Mouse (Mus musculus) kidney, embryonic 15.5 days (tissue): ENCODE data around the gene Ear1. TPM values are rescaled to one million over a fixed set of nuclear protein-coding genes. Genes with fewer than 3 reads are reported as not detected.
"Not testable (repeated sequence)": the region's sequence is repeated elsewhere in the genome, so short reads cannot be mapped to it uniquely, and the experiment has no call there.

Experiments used
- ATAC-seq: fragments of 200-750 bp; cut with Nextera tagmentation; replicated peaks from 2 replicates; pipeline ENCODE4 v1.8.0; 2017; ENCODE audit warnings: moderate TSS enrichment; ENCODE audit not compliant: low FRiP score
- H3K27ac ChIP-seq: fragments of 300-500 bp; sonication (generic); 2 replicates; pipeline ENCODE4 v1.5.1; 2015; ENCODE audit warnings: mild to moderate bottlenecking, inconsistent platforms
- H3K27me3 ChIP-seq: fragments of 300-500 bp; sonication (generic); 2 replicates; pipeline ENCODE4 v1.6.1; 2015; ENCODE audit warnings: inconsistent platforms
- H3K36me3 ChIP-seq: fragments of 300-500 bp; sonication (generic); 2 replicates; pipeline ENCODE4 v1.6.1; 2015; ENCODE audit warnings: inconsistent platforms
- H3K4me1 ChIP-seq: fragments of 300-500 bp; sonication (generic); 2 replicates; pipeline ENCODE4 v1.6.1; 2015; ENCODE audit warnings: inconsistent platforms
- H3K4me2 ChIP-seq: fragments of 300-500 bp; sonication (generic); 2 replicates; pipeline ENCODE4 v1.6.1; 2015; ENCODE audit warnings: moderate library complexity, mild to moderate bottlenecking, inconsistent platforms
- H3K4me3 ChIP-seq: fragments of 300-500 bp; sonication (generic); replicated peaks from 2 replicates; pipeline ENCODE4 v1.5.1; 2015; ENCODE audit warnings: mild to moderate bottlenecking, inconsistent platforms
- H3K9ac ChIP-seq: fragments of 300-500 bp; sonication (generic); 2 replicates; pipeline ENCODE4 v1.6.1; 2015; ENCODE audit warnings: mild to moderate bottlenecking, inconsistent platforms
- H3K9me3 ChIP-seq: fragments of 300-500 bp; sonication (generic); replicated peaks from 2 replicates; pipeline ENCODE4 v1.6.1; 2016; ENCODE audit warnings: inconsistent platforms
- WGBS: fragments of 180-500 bp; shearing (Covaris S2); methylation state at CpG from one replicate; pipeline ENCODE4 v1.1.7; 2015; ENCODE audit warnings: mixed read lengths; 5-methylcytosine and 5-hydroxymethylcytosine counted together
- polyA plus RNA-seq: library from polyadenylated mRNA; unstranded; fragments of >200 nt; fragmentation: Nextera tagmentation; extraction: Ambion mirVana; gene quantifications from 2 replicates; pipeline ENCODE4 v1.2.1, GENCODE M21; 2015

Ear1 gene
- polyA plus RNA-seq, 1 experiment from 2014 or later = 0.55 TPM

DNA sequence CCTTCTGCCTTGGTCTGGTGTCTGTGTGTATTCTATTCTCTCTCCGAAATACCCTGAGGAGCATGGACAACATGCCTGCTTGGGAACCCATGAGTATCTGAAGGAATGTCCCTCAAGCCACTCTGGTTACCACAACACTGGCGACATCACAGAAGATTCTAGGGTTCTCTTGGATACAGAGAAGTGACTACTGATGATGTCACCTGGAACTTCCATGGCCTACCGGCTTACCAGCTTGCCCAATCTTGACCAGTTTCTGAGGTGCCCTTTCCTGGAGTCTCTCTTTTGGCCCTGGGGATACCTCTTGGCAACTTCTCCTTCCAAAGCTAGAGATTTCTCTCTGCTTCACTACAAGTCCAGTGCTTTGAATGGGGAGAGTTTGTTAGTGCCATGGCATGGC lies 90.7 kb downstream of the Ear1 start, which contains the start of gene Gm8180:
Gene Gm8180 (minus strand): TSS at position 101 of the 400 bp plus-strand sequence.
- H3K27me3 ChIP-seq = not testable (repeated sequence)
- WGBS = 84% methylated on average over 3 of the region's 3 CpGs

More for the DNA sequence above, 90.7 kb downstream of the Ear1 start, which contains the start of gene Gm8180:
- H3K9me3 ChIP-seq, H3K4me2 ChIP-seq, H3K4me1 ChIP-seq, H3K36me3 ChIP-seq, H3K27ac ChIP-seq, H3K4me3 ChIP-seq, H3K9ac ChIP-seq, ATAC-seq: not testable (repeated sequence)

Other genes starting within 250 kb of the Ear1 start
- not detected in 2 replicates for gene Gm8165, start 198.3 kb downstream of the Ear1 start, polyA plus RNA-seq
- gene Gm7324, start 177.7 kb downstream of the Ear1 start, polyA plus RNA-seq = 1.00 and 1.3 TPM in 2 replicates
- gene Gm16506, start 148.0 kb downstream of the Ear1 start, polyA plus RNA-seq = not detected in 2 replicates
- gene Gm6526, start 127.7 kb downstream of the Ear1 start, polyA plus RNA-seq = not detected in 2 replicates
- not detected in 2 replicates for gene Gm8180, start 90.8 kb downstream of the Ear1 start, polyA plus RNA-seq
- gene Ear10, start 48.0 kb upstream of the Ear1 start, polyA plus RNA-seq = not detected in 2 replicates
- gene Gm8113, start 49.9 kb upstream of the Ear1 start, polyA plus RNA-seq = 18.1 and 19.1 TPM in 2 replicates
- not detected in 2 replicates for gene Ang5, start 81.6 kb upstream of the Ear1 start, polyA plus RNA-seq
- not detected in 2 replicates for gene Ang6, start 126.8 kb upstream of the Ear1 start, polyA plus RNA-seq
- 0.32 and 0.83 TPM in 2 replicates for gene Ear2, start 227.1 kb upstream of the Ear1 start, polyA plus RNA-seq
- not detected in 2 replicates for gene Gm3327, start 248.3 kb upstream of the Ear1 start, polyA plus RNA-seq